Comparison of ENCODE assay signal across 8 mouse cellular contexts in genomic region chr6:41604401-41605050, GRCm38 (mm10). TPM values are rescaled to one million over a fixed set of nuclear protein-coding genes. Genes with fewer than 3 reads are reported as not detected.
A peak's percentile ranks its signal among the peaks of the same experiment; 100 is the strongest.
DNase-seq lines count a peak whose midpoint lies in the region; ATAC-seq and TF ChIP-seq lines count a peak whose summit lies in the region.

No protein-coding gene starts in this region.

- intact Hi-C loops in left cerebral cortex, postnatal 14 days (cut with DNase I) = loop anchor here (5.0 kb wide), 2 partner anchors 593 to 658 kb away; partner anchors contain the start of genes Casp2 and Tmem139

- peak; percentile 61 to 67 for DNase-seq in left cerebral cortex, postnatal 14 days (ENCODE audit: low spot score in 2 of 2)
- no peak for DNase-seq in left cerebral cortex, adult 9 months (ENCODE audit: low spot score in 2 of 2)
- DNase-seq in brain, adult 2 months (ENCODE audit: low read depth, low spot score) = peak; percentile 76
- peak; percentile 60 to 63 for DNase-seq in frontal cortex, postnatal 36 days (ENCODE audit: low spot score in 2 of 2)
- DNase-seq in yolk sac, embryonic 10.5 days (ENCODE audit: low spot score) = peak; percentile 61

- H3K27me3 ChIP-seq in kidney, embryonic 16.5 days (ENCODE audit: insufficient read depth, low read length) = no peaks in the 10 kb centered on the region
- H3K27me3 ChIP-seq in lung, embryonic 15.5 days = no peaks in the 10 kb centered on the region

- H3K4me3 ChIP-seq in kidney, embryonic 16.5 days (ENCODE audit: low read length) = peak overlapping the region; percentile 80
- peak overlapping the region; percentile 77 for H3K4me3 ChIP-seq in lung, embryonic 15.5 days
- peak overlapping the region; percentile 77 for H3K4me3 ChIP-seq in olfactory bulb, adult 2 months (ENCODE audit: insufficient read depth, low read depth, low read length)

- H3K36me3 ChIP-seq in kidney, embryonic 16.5 days (ENCODE audit: insufficient read depth, low read length) = no peaks in the 10 kb centered on the region
- H3K36me3 ChIP-seq in lung, embryonic 15.5 days = no peaks in the 10 kb centered on the region

- H3K9me3 ChIP-seq in kidney, embryonic 16.5 days (ENCODE audit: low read length) = no peaks in the 10 kb centered on the region
- no peaks in the 10 kb centered on the region for H3K9me3 ChIP-seq in lung, embryonic 15.5 days

- peaks cover 6% of the 10 kb centered on the region; the same call in 1 of the 2 replicates for H3K4me1 ChIP-seq in kidney, embryonic 16.5 days (ENCODE audit: insufficient read depth, low read length)
- H3K4me1 ChIP-seq in lung, embryonic 15.5 days = peaks cover 9% of the 10 kb centered on the region
- peaks cover 13% of the 10 kb centered on the region for H3K4me1 ChIP-seq in olfactory bulb, adult 2 months (ENCODE audit: control insufficient read depth, insufficient read depth, low read length)

- ATAC-seq in kidney, embryonic 16.5 days (ENCODE audit: low FRiP score, low TSS enrichment) = peak; percentile 72
- peak; percentile 28 for ATAC-seq in lung, embryonic 15.5 days (ENCODE audit: borderline replicate concordance, extremely low read depth, low FRiP score, low TSS enrichment)

- peak overlapping the region; percentile 95 for H3K4me2 ChIP-seq in kidney, embryonic 16.5 days (replicated peaks; ENCODE audit: low read depth, low read length)
- peak overlapping the region; percentile 97 for H3K4me2 ChIP-seq in lung, embryonic 15.5 days

- H3K27ac ChIP-seq in kidney, embryonic 16.5 days (ENCODE audit: low read length) = peak overlapping the region; percentile 91
- H3K27ac ChIP-seq in lung, embryonic 15.5 days = peak overlapping the region; percentile 89
- 0 out of 2 replicates have a peak overlapping the region, but pooled peaks have one; percentile 15 for H3K27ac ChIP-seq in olfactory bulb, adult 2 months (ENCODE audit: insufficient read depth, low read depth, low read length)

- peak; percentile 52 for TF ChIP-seq CTCF in olfactory bulb, adult 2 months (IDR thresholded peaks at IDR 0.05; ENCODE audit: insufficient read depth, low read depth, low read length)

- whole genome bisulfite sequencing in kidney, embryonic 16.5 days = under 1% methylated on average over 23 of the region's 23 CpGs
- under 1% methylated on average over 23 of the region's 23 CpGs for WGBS in lung, embryonic 15.5 days
- 1% methylated on average over 23 of the region's 23 CpGs for WGBS in olfactory bulb, adult 2 months

- TF ChIP-seq POLR2A in olfactory bulb, adult 2 months (IDR thresholded peaks at IDR 0.05; ENCODE audit: insufficient read depth, low read depth, low read length) = no peak

- H3K9ac ChIP-seq in kidney, embryonic 16.5 days (replicated peaks; ENCODE audit: low read length) = peak overlapping the region; percentile 92
- H3K9ac ChIP-seq in lung, embryonic 15.5 days = peak overlapping the region; percentile 64

RNA-seq across cellular contexts. Expression of gene Ephb6, which starts 0.8 kb away (rescaled TPM):
- 100 to 1,000 TPM; 142 to 146 TPM for total RNA-seq in left cerebral cortex, postnatal 14 days (2021)
- polyA plus RNA-seq in kidney, embryonic 16.5 days (2015; fragmentation: Nextera tagmentation; extraction: Ambion mirVana) = 16.2 and 17.6 TPM in 2 replicates
- polyA plus RNA-seq in lung, embryonic 15.5 days (2015; fragmentation: Nextera tagmentation; extraction: Ambion mirVana) = 10.4 and 14.5 TPM in 2 replicates
- polyA plus RNA-seq in olfactory bulb, adult 2 months (2012; ENCODE audit: insufficient read depth, insufficient read length, low replicate concordance, missing spikeins) = not detected in 2 replicates

RNA-seq across cellular contexts. Expression of gene Trpv6, which starts 31.7 kb away (rescaled TPM):
- total RNA-seq in left cerebral cortex, postnatal 14 days (2021) = 1 to 10 TPM; 1.8 to 3.0 TPM
- polyA plus RNA-seq in kidney, embryonic 16.5 days (2015; fragmentation: Nextera tagmentation; extraction: Ambion mirVana) = 7.1 and 7.3 TPM in 2 replicates
- polyA plus RNA-seq in lung, embryonic 15.5 days (2015; fragmentation: Nextera tagmentation; extraction: Ambion mirVana) = 1.8 and 2.3 TPM in 2 replicates
- not detected in 2 replicates for polyA plus RNA-seq in olfactory bulb, adult 2 months (2012; ENCODE audit: insufficient read depth, insufficient read length, low replicate concordance, missing spikeins)

Comparison
In these comparisons a context has a peak if more than half of its experiments do, and no peak if none do; other contexts are left out.
1. DNase-seq: peak in left cerebral cortex, postnatal 14 days (2 of 2), brain, adult 2 months (single experiment), frontal cortex, postnatal 36 days (2 of 2) and yolk sac, embryonic 10.5 days (single experiment); none in left cerebral cortex, adult 9 months (0 of 2).
2. H3K27ac ChIP-seq: peak in every context shown above with its lines; median percentile 91 in kidney, embryonic 16.5 days; 89 in lung, embryonic 15.5 days; 15 in olfactory bulb, adult 2 months.
3. Peak in every context shown above with its lines, with median percentiles within 50 percentile points of each other: H3K4me3 ChIP-seq.